Mouse (Mus musculus) NIH3T3 (cell line): ENCODE results near the gene Miip.
A peak's percentile ranks its signal among the peaks of the same experiment; 100 is the strongest.

Source experiments
- DNase-seq: peaks from one replicate; pipeline ENCODE4 v3.0.0-alpha.2; 2012; ENCODE audit warnings: low read depth

Gene Miip

GRCm38 (mm10) chr4:147868450-147869031, at the start of gene Miip, which contains the start of gene Fv1:
TSS of gene Miip (minus strand) at chr4:147868816.
TSS of gene Fv1 (plus strand) at chr4:147868979.
- DNase-seq, result peak; percentile 96

GRCm38 (mm10) chr4:147909486-147909885, 40.9 kb upstream of the Miip start:
- no peak for DNase-seq

GRCm38 (mm10) chr4:147906230-147906629, 37.6 kb upstream of the Miip start:
- peak; percentile 88 for DNase-seq

- DNase-seq, result no peak
Measured at GRCm38 (mm10) chr4:147905090-147905659, 36.6 kb upstream of the Miip start.

GRCm38 (mm10) chr4:147904313-147905089, 35.9 kb upstream of the Miip start, which contains the start of gene Mfn2:
TSS of gene Mfn2 (minus strand) at chr4:147904704.
- peak; percentile 88 for DNase-seq

- no peak for DNase-seq
Measured at GRCm38 (mm10) chr4:147903601-147904000, 35.0 kb upstream of the Miip start.

- no peak for DNase-seq
Measured at GRCm38 (mm10) chr4:147902906-147903500, 34.4 kb upstream of the Miip start.

- no peak for DNase-seq
Measured at GRCm38 (mm10) chr4:147900452-147900851, 31.8 kb upstream of the Miip start.

GRCm38 (mm10) chr4:147897348-147897747, 28.7 kb upstream of the Miip start:
- no peak for DNase-seq

- no peak for DNase-seq
Measured at GRCm38 (mm10) chr4:147896411-147896810, 27.8 kb upstream of the Miip start.

GRCm38 (mm10) chr4:147895815-147896330, 27.3 kb upstream of the Miip start:
- no peak for DNase-seq

GRCm38 (mm10) chr4:147890341-147890740, 21.7 kb upstream of the Miip start:
- no peak for DNase-seq

- DNase-seq, result no peak
Measured at GRCm38 (mm10) chr4:147888237-147888636, 19.6 kb upstream of the Miip start.

GRCm38 (mm10) chr4:147887277-147887676, 18.7 kb upstream of the Miip start:
- DNase-seq, result no peak

- DNase-seq, result no peak
Measured at GRCm38 (mm10) chr4:147886158-147886557, 17.5 kb upstream of the Miip start.

GRCm38 (mm10) chr4:147884138-147884537, 15.5 kb upstream of the Miip start:
- DNase-seq, result no peak

- no peak for DNase-seq
Measured at GRCm38 (mm10) chr4:147883041-147883440, 14.4 kb upstream of the Miip start.

GRCm38 (mm10) chr4:147881792-147882191, 13.2 kb upstream of the Miip start:
- no peak for DNase-seq

- no peak for DNase-seq
Measured at GRCm38 (mm10) chr4:147879865-147880264, 11.2 kb upstream of the Miip start.

- no peak for DNase-seq
Measured at GRCm38 (mm10) chr4:147879456-147879855, 10.8 kb upstream of the Miip start.

GRCm38 (mm10) chr4:147878537-147878936, 9.9 kb upstream of the Miip start:
- DNase-seq, result no peak

GRCm38 (mm10) chr4:147875852-147876575, 7.4 kb upstream of the Miip start:
- DNase-seq, result no peak
